Mouse (Mus musculus): ENCODE data around the gene Parg. TPM values are rescaled to one million over a fixed set of nuclear protein-coding genes. Genes with fewer than 3 reads are reported as not detected.

The Parg gene
- 22.6 and 39.2 TPM in 2 replicates for polyA plus RNA-seq (2015; fragmentation: Nextera tagmentation; extraction: Ambion mirVana)

DNA sequence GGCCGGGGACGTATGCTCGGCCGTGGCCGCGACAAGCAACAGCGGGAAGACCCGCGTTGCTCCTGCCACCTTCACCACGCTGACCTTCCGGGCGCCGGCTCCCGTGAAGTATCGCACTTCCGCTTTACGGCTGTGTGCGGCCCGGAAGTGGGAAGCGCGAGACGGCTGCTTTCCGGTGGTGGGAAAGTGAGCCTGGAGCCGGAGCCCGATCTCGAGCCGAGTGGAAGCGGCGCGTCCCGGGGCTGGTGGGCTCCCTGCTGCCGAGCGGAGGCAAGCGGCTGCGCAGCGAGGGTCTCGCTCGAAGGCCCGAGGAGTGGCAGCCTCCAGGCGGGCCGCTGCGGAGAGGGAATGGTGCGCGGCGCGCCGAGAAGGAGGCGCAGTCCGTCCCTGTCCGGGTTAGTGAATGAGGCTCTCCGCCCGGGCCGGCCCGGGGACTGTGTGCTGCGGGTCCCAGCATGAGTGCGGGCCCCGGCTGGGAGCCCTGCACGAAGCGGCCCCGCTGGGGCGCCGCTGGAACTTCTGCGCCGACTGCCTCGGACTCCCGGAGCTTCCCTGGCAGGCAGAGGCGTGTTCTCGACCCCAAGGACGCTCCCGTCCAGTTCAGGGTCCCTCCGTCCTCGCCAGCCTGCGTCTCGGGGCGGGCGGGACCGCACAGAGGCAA, at the start of gene Parg, which contains the start of gene Timm23:
Gene Parg, plus strand, starts transcription at position 159 of the 661 bp plus-strand sequence.
Gene Timm23, minus strand, starts transcription at position 108 of the 661 bp plus-strand sequence.

DNA sequence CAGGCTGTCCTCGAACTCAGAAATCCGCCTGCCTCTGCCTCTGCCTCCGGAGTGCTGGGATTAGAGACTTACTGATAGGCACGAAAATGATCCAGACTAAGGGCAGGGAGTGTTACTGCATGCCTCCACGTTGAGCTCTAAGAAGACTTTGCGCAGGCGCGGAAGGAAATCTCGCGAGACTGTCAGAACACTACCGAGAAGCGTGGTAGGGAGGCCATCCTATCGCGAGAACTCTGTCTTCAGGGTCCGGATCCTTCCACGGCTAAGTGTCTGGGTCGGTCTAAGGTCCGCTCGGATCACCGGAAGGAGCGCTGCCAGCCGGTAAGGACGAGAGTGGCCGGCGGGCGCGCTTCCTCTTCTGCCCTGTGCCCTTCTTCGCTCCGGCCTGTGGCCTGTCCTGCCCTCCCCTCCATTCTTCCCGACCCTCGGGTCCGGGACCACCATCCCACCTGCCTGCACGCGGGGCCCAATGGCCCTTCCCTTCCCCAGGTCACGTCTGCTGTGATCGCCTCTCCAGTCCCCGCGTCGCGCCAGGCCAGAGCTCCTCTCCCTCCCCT, 42.0 kb upstream of the Parg start, which contains the start of gene Ncoa4:
Gene Ncoa4, plus strand, starts transcription at position 176 of the 557 bp plus-strand sequence.

DNA sequence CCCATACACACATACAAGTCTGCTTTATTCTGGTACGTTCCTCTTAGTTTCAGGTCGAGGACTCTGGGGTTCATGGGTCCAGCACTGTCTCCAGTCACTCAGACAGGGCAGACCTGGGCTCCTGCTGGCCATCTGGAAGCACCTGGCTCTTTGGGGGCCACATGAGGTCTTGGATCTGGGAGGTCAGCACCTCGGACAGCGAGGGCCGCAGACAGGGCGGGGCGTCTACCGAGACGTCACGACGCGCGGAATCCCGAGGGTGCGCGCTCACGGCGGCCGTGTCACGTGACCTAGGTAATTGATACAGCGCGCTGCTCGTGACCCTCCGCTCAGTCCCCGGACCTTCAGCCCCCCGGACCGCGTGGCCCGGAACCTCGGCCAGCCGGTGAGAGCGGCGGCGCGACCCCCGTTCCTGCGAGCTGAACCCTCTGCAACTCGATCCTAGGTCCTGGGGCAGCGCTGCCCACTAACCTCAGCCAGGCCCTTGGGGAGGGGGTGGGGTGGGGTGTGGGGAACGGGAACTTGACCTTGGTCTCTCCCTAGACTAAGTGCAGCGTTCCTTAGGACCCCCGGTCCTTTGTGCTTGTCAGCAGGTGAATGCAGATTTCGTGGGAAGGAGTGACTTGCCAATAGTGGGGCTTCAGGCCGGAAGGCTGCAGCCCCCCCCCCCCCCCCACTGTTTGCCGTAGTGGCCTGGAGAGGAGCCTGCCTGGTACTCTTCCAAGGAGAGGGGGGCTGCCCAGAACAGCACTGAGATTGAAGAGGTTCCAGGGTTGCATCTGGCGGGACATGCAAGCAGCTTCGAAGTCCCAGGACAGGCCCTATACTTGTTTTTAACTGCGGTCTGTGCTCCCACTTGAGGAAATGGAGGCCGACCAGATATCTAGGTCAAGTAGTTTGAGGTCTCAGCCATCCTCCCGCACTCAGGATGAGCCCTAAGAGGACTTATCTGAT, 120.3 kb downstream of the Parg start, which contains the start of gene Ogdhl:
Gene Ogdhl, plus strand, starts transcription at position 288 of the 954 bp plus-strand sequence.

Other genes starting within 250 kb of the Parg start
- 3.9 and 8.8 TPM in 2 replicates for gene Galnt15, start 173.0 kb upstream of the Parg start, polyA plus RNA-seq (2015; fragmentation: Nextera tagmentation; extraction: Ambion mirVana)
- 25.4 and 28.6 TPM in 2 replicates for gene Oxnad1, start 116.6 kb upstream of the Parg start, polyA plus RNA-seq (2015; fragmentation: Nextera tagmentation; extraction: Ambion mirVana)
- 106 and 131 TPM in 2 replicates for gene Dph3, start 116.2 kb upstream of the Parg start, polyA plus RNA-seq (2015; fragmentation: Nextera tagmentation; extraction: Ambion mirVana)
- gene Msmb, start 59.9 kb upstream of the Parg start, polyA plus RNA-seq (2015; fragmentation: Nextera tagmentation; extraction: Ambion mirVana): not detected in 2 replicates
- gene Ncoa4, start 42.1 kb upstream of the Parg start, polyA plus RNA-seq (2015; fragmentation: Nextera tagmentation; extraction: Ambion mirVana): 116 and 129 TPM in 2 replicates
- gene Timm23, start 51 bp upstream of the Parg start, polyA plus RNA-seq (2015; fragmentation: Nextera tagmentation; extraction: Ambion mirVana): 251 and 298 TPM in 2 replicates
- gene Ogdhl, start 120.1 kb downstream of the Parg start, polyA plus RNA-seq (2015; fragmentation: Nextera tagmentation; extraction: Ambion mirVana): 8.6 and 11.9 TPM in 2 replicates
- not detected in 2 replicates for gene 1700024G13Rik, start 186.4 kb downstream of the Parg start, polyA plus RNA-seq (2015; fragmentation: Nextera tagmentation; extraction: Ambion mirVana)

All from adrenal gland, postnatal 0 days (tissue).